Mouse (Mus musculus) right cerebral cortex, adult 2 months (tissue): ENCODE results near the gene Sorbs2.

ENCODE experiments used
- DNase-seq, 2 experiments: peaks; one replicate each; pipeline ENCODE4 v3.0.0; 2021 to 2022; ENCODE audit warnings: low spot score in 2 of 2

Sorbs2 gene

GRCm38 (mm10) chr8:45579714-45580543 lies 72.3 kb downstream of the Sorbs2 start:
- DNase-seq: no peak

GRCm38 (mm10) chr8:45580544-45580866 lies 72.9 kb downstream of the Sorbs2 start:
- DNase-seq: no peak

- no peak for DNase-seq
Measured at GRCm38 (mm10) chr8:45583856-45584255, 76.3 kb downstream of the Sorbs2 start.

GRCm38 (mm10) chr8:45584390-45585052 lies 76.9 kb downstream of the Sorbs2 start:
- no peak for DNase-seq

- DNase-seq: no peak
Measured at GRCm38 (mm10) chr8:45585158-45585557, 77.6 kb downstream of the Sorbs2 start.

DNA sequence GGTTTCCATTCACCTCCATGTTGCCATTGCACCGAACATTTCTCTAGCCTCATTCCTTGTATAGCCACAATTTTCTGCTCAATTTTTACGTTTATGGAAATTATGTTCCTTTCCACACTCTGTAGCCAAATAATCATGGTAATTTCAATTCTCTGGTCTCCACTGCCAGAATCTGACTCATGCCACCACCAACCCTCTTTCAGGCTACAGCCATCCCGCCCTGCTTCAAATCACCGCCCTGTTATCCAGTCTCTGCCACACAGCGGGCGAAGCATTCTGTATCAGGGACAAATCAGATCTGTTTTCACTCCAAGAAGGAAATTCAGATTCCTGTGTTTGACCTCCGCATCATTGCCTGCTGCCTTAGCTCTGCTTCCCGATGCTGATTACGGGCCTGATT lies 79.4 kb downstream of the Sorbs2 start:
- DNase-seq: peak; percentile 44 to 48

GRCm38 (mm10) chr8:45591888-45592287 lies 84.3 kb downstream of the Sorbs2 start:
- DNase-seq: no peak

DNA sequence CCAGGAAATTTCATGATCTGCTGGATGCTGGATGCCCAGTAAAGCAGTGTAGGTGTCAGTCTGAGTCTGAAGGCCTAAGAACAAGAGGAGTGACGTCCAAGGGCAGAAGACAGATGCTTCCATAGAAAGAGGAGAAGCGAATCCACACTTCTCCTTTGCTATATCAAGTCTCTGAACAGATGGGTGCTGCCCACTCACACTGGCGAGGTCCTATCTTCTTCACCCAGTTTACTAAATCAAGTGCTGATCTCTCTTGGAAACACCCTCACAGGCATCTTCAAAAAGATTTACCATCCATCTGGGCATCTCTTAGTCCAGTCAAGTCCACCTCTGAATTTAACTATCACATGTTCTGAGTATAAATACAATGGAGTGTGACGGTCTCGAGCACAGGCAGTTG lies 86.1 kb downstream of the Sorbs2 start:
- peak; percentile 84 to 88 for DNase-seq

- DNase-seq: no peak
Measured at GRCm38 (mm10) chr8:45595983-45596382, 88.4 kb downstream of the Sorbs2 start.

DNA sequence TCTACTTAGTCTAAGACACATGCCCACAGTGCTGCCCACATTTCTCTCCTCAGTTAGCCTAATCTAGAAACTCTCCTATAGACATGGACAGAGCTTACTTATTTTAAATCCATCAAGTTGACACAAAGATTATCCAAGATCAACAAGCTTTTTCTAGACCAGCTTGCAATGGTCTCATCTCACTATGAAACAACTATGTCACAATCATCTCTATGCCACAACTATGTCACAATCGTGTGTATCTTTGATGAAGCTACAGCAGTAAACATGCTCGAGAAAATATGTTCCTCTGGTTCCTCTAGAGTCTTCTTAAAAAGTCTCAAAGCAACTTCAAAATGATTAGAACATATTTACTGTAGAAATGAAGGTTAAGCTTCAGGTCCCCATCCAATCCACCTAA lies 89.0 kb downstream of the Sorbs2 start:
- DNase-seq: no peak

DNA sequence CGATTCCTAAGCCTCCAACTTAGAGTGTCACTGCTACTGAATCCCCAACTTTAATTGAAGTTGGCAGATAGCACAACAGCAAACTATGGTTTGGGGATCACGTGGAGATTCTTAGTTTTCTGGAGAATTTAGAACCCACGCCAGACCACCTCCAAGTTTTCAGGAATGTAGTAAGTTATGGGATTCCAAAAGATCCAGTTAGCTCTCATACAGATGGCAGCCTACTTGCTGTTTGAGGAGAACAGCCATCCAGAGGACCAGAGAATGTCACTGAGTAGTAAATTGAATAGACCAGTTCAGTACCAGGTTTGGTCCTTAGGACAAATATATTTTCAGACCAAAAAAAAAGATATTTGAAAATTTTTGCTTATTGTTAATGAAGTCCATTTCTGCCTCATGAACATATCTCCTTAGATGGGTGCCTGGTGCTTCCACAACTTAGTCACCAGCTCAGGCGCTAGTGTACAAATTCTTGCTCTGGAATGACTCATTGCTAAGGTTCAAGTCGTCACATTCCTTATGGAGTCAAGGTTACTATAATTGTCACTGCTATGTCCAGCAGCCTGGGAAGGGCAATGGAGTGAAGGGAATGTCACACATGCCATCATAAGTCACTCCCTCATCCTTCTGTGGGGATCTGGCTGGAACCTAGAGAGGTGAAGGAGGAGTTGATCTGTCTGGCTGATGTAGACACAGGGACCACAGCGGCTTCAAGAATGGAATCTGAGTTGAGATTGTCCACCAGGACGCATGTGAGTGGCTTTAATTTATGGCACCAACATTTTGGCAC lies 90.2 kb downstream of the Sorbs2 start:
- DNase-seq: no peak

- no peak for DNase-seq
Measured at GRCm38 (mm10) chr8:45598883-45599282, 91.3 kb downstream of the Sorbs2 start.

- DNase-seq: no peak
Measured at GRCm38 (mm10) chr8:45602019-45602418, 94.4 kb downstream of the Sorbs2 start.

DNA sequence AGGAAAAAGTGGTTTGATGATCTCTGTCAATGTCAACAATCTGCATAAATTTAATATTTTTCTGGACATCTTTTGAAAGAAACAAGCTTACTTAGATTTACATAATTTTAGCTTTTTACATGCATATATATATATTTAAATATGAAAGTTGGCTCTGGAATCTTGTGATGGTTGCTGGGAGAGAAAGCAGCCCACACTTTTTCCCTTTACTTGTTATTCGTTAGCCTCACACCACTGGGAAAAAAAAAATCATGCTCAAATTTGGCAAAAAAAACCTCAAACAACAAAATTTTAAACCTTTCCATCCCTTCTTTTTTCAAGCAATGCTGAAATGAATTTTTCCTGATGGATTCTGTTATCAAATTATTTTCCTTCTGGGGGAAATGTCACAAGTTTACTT lies 97.8 kb downstream of the Sorbs2 start:
- DNase-seq: no peak

GRCm38 (mm10) chr8:45607012-45607411 lies 99.4 kb downstream of the Sorbs2 start:
- DNase-seq: no peak

- no peak for DNase-seq
Measured at GRCm38 (mm10) chr8:45608413-45608812, 100.8 kb downstream of the Sorbs2 start.

DNA sequence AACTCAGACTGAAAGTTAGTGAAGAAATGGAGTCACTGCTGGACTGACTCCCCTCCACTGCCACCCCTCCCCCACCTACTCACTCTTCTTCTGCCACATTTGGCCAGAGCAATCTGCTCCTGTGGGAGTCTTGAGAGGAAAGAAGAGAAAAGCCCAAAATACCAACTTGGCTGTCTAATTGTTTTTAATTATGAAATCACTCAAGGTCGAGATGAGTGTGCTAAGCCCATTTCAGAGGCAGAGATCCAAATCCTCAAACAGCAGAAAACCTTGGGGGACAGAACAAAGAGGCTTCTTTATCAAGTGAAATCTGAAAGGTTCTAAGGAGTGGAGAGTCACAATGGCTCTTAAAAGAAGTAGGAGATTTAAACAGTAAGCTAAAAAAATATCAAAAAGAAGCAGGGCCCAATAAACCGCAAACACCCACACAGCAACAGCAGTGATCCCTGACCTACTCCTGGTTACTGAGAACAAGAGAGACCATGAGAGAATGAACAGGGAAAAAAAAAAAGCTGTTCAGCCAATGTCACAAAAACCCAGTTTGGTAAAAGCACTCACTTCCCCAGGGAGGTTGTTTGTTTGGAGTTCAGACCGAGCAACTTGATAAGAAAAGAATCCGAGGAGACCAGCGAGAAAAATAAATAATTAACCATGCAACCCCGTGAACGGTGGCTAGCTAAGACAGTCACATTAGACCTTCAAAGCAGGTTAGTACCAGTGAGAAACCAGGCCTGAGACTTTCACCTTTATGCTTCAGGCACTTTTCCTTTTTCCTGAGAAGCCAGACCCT lies 103.0 kb downstream of the Sorbs2 start:
- no peak for DNase-seq

- no peak for DNase-seq
Measured at GRCm38 (mm10) chr8:45611320-45611719, 103.7 kb downstream of the Sorbs2 start.

- no peak for DNase-seq
Measured at GRCm38 (mm10) chr8:45614610-45615009, 107.0 kb downstream of the Sorbs2 start.

DNA sequence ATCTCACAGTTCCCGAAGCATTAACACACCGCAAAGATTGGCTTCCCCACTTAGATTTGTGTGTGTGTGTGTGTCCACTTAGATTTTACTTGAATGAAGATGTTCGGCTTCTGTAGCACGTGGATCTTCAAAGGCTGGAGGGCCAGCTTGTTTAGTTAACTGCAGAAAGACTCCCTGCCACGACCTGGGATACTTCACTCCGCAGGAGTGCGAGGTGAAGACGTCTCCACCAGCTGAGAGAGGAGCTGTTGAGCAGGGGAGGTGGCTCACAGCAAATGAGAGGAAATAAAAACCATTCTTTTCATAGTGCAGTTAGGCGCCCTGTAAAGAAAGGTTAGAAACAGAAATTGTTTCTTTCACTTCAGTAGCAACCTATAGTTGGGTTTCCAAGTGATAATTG lies 107.5 kb downstream of the Sorbs2 start:
- no peak for DNase-seq

DNA sequence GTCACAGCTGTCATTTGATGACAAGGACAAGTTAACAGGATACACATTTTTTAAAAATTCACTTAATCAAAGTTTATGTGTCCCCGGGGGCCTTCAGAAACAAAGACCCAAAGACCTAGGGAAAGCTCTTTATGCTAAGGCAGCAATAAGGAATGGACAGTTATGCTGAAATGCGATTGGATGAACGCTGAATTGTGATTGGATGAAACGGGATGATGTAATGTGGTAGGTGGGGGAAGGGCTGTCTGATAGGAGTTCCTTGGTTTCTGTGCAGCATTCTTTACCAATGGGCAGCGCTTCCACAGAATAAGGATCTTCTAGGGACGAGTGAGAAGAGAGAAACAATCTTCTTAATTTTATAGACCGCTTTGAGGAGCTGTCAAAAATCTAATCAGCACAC lies 108.0 kb downstream of the Sorbs2 start:
- no peak for DNase-seq
